8 mouse cellular contexts compared by ENCODE assay signal in genomic region chr10:85102247-85103084, GRCm38 (mm10). TPM values are rescaled to one million over a fixed set of nuclear protein-coding genes. Genes with fewer than 3 reads are reported as not detected.
DNase-seq lines count a peak whose midpoint lies in the region; ATAC-seq lines count a peak whose summit lies in the region.

Gene Fhl4, minus strand, starts transcription at chr10:85102495.
Gene Tmem263, plus strand, starts transcription at chr10:85102627.

- ATAC-seq in hindbrain, embryonic 15.5 days (ENCODE audit: low FRiP score, low read depth): peak; percentile 97

- H3K4me2 ChIP-seq in hindbrain, embryonic 15.5 days: peak within 1 kb of the TSS; percentile 95

- H3K27me3 ChIP-seq in hindbrain, embryonic 15.5 days: no peaks in the 10 kb centered on the region

- H3K36me3 ChIP-seq in hindbrain, embryonic 15.5 days: no peaks in the 10 kb centered on the region

- H3K9me3 ChIP-seq in hindbrain, embryonic 15.5 days: no peaks in the 10 kb centered on the region

- peak within 1 kb of the TSS; percentile 68 for H3K4me3 ChIP-seq in hindbrain, embryonic 15.5 days

- peak within 1 kb of the TSS; percentile 90 for H3K27ac ChIP-seq in hindbrain, embryonic 15.5 days (replicated peaks)

- peak within 1 kb of the TSS; percentile 90 for H3K9ac ChIP-seq in hindbrain, embryonic 15.5 days

- WGBS in hindbrain, embryonic 15.5 days: under 1% methylated on average over 77 of the region's 96 CpGs

- peaks cover 23% of the 10 kb centered on the region for H3K4me1 ChIP-seq in hindbrain, embryonic 15.5 days (replicated peaks)

- DNase-seq in WW6 (ENCODE audit: low read depth, low spot score): peak; percentile 74
- DNase-seq in cerebellum, postnatal 36 days: peak; percentile 69 to 80
- DNase-seq in frontal cortex, postnatal 36 days (ENCODE audit: low spot score in 2 of 2): peak; percentile 57 to 62
- DNase-seq in left cerebral cortex, adult 11 months (ENCODE audit: low spot score): peak; percentile 42
- DNase-seq in lung, postnatal 36 days: peak; percentile 82
- DNase-seq in retina, embryonic 14.5 days (ENCODE audit: low spot score): peak; percentile 96
- DNase-seq in thymus, postnatal 4 days: peak; percentile 96

RNA-seq across cellular contexts. Expression of gene Fhl4, which starts in this region (rescaled TPM):
- polyA plus RNA-seq in hindbrain, embryonic 15.5 days (2015; fragmentation: Nextera tagmentation; extraction: Ambion mirVana): 1.5 and 2.5 TPM in 2 replicates

RNA-seq across cellular contexts. Expression of gene Tmem263, which starts in this region (rescaled TPM):
- polyA plus RNA-seq in hindbrain, embryonic 15.5 days (2015; fragmentation: Nextera tagmentation; extraction: Ambion mirVana): 53.3 and 54.8 TPM in 2 replicates

Comparison
In these comparisons a context has a peak if more than half of its experiments do, and no peak if none do; other contexts are left out.
1. Peak in every context shown above with its lines: DNase-seq, ATAC-seq, H3K4me3 ChIP-seq and H3K27ac ChIP-seq.
2. DNase-seq: peak in every context shown above with its lines; median percentile 96 in retina, embryonic 14.5 days; 96 in thymus, postnatal 4 days; 82 in lung, postnatal 36 days; 74 in cerebellum, postnatal 36 days; 74 in WW6; 60 in frontal cortex, postnatal 36 days; 42 in left cerebral cortex, adult 11 months.